Mouse (Mus musculus) stomach, postnatal 0 days (tissue): ENCODE data around the gene Amigo2.

Experiments
- CTCF ChIP-seq: IDR thresholded peaks from 2 replicates; pipeline ENCODE4 v1.5.1; 2016; ENCODE audit warnings: antibody characterized with exemption, low read depth, mild to moderate bottlenecking, moderate library complexity
- EP300 ChIP-seq: optimal IDR thresholded peaks from 2 replicates; pipeline ENCODE3; 2016; ENCODE audit warnings: antibody characterized with exemption

DNA sequence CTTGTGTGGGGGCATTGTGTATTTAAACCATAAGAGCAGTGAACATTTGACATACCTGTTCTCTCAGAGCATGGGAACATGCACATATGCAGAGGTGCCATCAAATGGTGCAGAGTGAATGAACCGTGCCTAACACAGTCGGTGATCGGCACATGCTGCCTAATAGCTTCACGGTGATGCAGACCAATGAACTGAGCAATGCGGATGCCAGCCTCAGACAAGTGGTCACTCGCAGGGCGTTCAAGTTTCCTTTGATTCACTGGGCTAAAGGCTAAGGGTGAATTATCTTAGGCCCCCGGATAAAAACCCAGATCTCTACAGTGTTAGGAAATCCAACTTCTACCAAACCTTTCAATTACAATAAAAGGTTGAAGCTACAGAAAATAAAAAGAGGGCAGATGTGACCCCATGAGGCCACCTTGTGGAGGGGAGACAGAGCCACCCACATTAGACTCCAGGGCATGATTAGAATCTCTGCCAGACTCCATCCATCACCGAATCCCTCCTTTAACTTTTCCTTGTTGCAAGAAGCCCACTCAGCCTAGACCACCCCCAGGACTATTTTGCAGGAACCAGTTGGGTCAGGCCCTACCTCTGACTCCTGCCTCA lies 31.4 kb upstream of the Amigo2 start:
- TF ChIP-seq CTCF (no peak), EP300 (no peak)
